Mouse (Mus musculus) B cell, adult 67 days (primary cell): ENCODE data around the gene Akap5. TPM values are rescaled to one million over a fixed set of nuclear protein-coding genes. Genes with fewer than 3 reads are reported as not detected.

Experiments used
- total RNA-seq, 2 experiments: library from RNA; stranded (reverse); gene quantifications; 4 replicates each; pipeline ENCODE4 v1.2.4; 2023

The Akap5 gene
- 1 to 10 TPM; 1.6 to 2.3 TPM for total RNA-seq

GRCm38 (mm10) chr12:76324679-76325431, at the start of gene Akap5:
Gene Akap5, plus strand, starts transcription at chr12:76324891.

GRCm38 (mm10) chr12:76369206-76369977, 44.7 kb downstream of the Akap5 start, which contains the start of gene Zbtb25:
Gene Zbtb25, minus strand, starts transcription at chr12:76369602.

GRCm38 (mm10) chr12:76369978-76370830, 45.5 kb downstream of the Akap5 start, which contains the start of gene Zbtb1:
Gene Zbtb1, plus strand, starts transcription at chr12:76370266.

Other genes with a start within 250 kb of the Akap5 start
- gene Esr2, start 147.6 kb upstream of the Akap5 start, total RNA-seq: not detected
- 1 to 10 TPM in 1 of 2 experiments, under 1 TPM in 1; 0.95 to 1.1 TPM for gene Tex21, start 78.1 kb upstream of the Akap5 start, total RNA-seq
- 10 to 100 TPM; 56.5 TPM for gene Mthfd1, start 69.6 kb upstream of the Akap5 start, total RNA-seq
- 10 to 100 TPM; 35.8 to 39.0 TPM for gene Zbtb25, start 44.7 kb downstream of the Akap5 start, total RNA-seq
- 10 to 100 TPM; 15.1 to 19.3 TPM for gene Zbtb1, start 45.4 kb downstream of the Akap5 start, total RNA-seq
- gene Hspa2, start 79.3 kb downstream of the Akap5 start, total RNA-seq: 1 to 10 TPM; 9.9 to 10.0 TPM
- gene Ppp1r36, start 92.6 kb downstream of the Akap5 start, total RNA-seq: not detected
- 10 to 100 TPM; 27.6 to 29.0 TPM for gene Plekhg3, start 206.0 kb downstream of the Akap5 start, total RNA-seq